Mouse (Mus musculus): ENCODE results near the gene Dab1.
A peak's percentile ranks its signal among the peaks of the same experiment; 100 is the strongest.

Dab1 gene

GRCm38 (mm10) chr4:104513622-104514021 is 894.5 kb downstream of the Dab1 start:
- no peak for DNase-seq (ENCODE audit: low spot score)

- peak; percentile 11 for DNase-seq (ENCODE audit: low spot score)
Measured at GRCm38 (mm10) chr4:104514568-104515000, 895.4 kb downstream of the Dab1 start.

- no peak for DNase-seq (ENCODE audit: low spot score)
Measured at GRCm38 (mm10) chr4:104515681-104516080, 896.5 kb downstream of the Dab1 start.

GRCm38 (mm10) chr4:104522324-104522723 is 903.2 kb downstream of the Dab1 start:
- peak; percentile 1 for DNase-seq (ENCODE audit: low spot score)

GRCm38 (mm10) chr4:104523776-104524175 is 904.6 kb downstream of the Dab1 start:
- no peak for DNase-seq (ENCODE audit: low spot score)

- no peak for DNase-seq (ENCODE audit: low spot score)
Measured at GRCm38 (mm10) chr4:104529905-104530646, 910.9 kb downstream of the Dab1 start.

- DNase-seq (ENCODE audit: low spot score), result no peak
Measured at GRCm38 (mm10) chr4:104532846-104533245, 913.7 kb downstream of the Dab1 start.

GRCm38 (mm10) chr4:104538420-104538819 is 919.3 kb downstream of the Dab1 start:
- no peak for DNase-seq (ENCODE audit: low spot score)

- no peak for DNase-seq (ENCODE audit: low spot score)
Measured at GRCm38 (mm10) chr4:104539047-104539446, 919.9 kb downstream of the Dab1 start.

- DNase-seq (ENCODE audit: low spot score), result no peak
Measured at GRCm38 (mm10) chr4:104547091-104547490, 927.9 kb downstream of the Dab1 start.

- DNase-seq (ENCODE audit: low spot score), result no peak
Measured at GRCm38 (mm10) chr4:104548287-104548686, 929.1 kb downstream of the Dab1 start.

- DNase-seq (ENCODE audit: low spot score), result peak; percentile 36
Measured at GRCm38 (mm10) chr4:104550581-104551205, 931.5 kb downstream of the Dab1 start.

GRCm38 (mm10) chr4:104551390-104552070 is 932.4 kb downstream of the Dab1 start:
- no peak for DNase-seq (ENCODE audit: low spot score)

GRCm38 (mm10) chr4:104555408-104555807 is 936.2 kb downstream of the Dab1 start:
- no peak for DNase-seq (ENCODE audit: low spot score)

- no peak for DNase-seq (ENCODE audit: low spot score)
Measured at GRCm38 (mm10) chr4:104563512-104563911, 944.4 kb downstream of the Dab1 start.

GRCm38 (mm10) chr4:104570523-104570922 is 951.4 kb downstream of the Dab1 start:
- no peak for DNase-seq (ENCODE audit: low spot score)

- no peak for DNase-seq (ENCODE audit: low spot score)
Measured at GRCm38 (mm10) chr4:104572440-104572839, 953.3 kb downstream of the Dab1 start.

GRCm38 (mm10) chr4:104573419-104573818 is 954.3 kb downstream of the Dab1 start:
- no peak for DNase-seq (ENCODE audit: low spot score)

GRCm38 (mm10) chr4:104578370-104578769 is 959.2 kb downstream of the Dab1 start:
- DNase-seq (ENCODE audit: low spot score), result no peak

- DNase-seq (ENCODE audit: low spot score), result no peak
Measured at GRCm38 (mm10) chr4:104579946-104580544, 960.9 kb downstream of the Dab1 start.

GRCm38 (mm10) chr4:104582726-104583125 is 963.6 kb downstream of the Dab1 start:
- no peak for DNase-seq (ENCODE audit: low spot score)

- DNase-seq (ENCODE audit: low spot score), result no peak
Measured at GRCm38 (mm10) chr4:104587826-104588225, 968.7 kb downstream of the Dab1 start.

- no peak for DNase-seq (ENCODE audit: low spot score)
Measured at GRCm38 (mm10) chr4:104596936-104597335, 977.8 kb downstream of the Dab1 start.
